Mouse (Mus musculus): ENCODE measurements around the gene Txndc12.

DNA sequence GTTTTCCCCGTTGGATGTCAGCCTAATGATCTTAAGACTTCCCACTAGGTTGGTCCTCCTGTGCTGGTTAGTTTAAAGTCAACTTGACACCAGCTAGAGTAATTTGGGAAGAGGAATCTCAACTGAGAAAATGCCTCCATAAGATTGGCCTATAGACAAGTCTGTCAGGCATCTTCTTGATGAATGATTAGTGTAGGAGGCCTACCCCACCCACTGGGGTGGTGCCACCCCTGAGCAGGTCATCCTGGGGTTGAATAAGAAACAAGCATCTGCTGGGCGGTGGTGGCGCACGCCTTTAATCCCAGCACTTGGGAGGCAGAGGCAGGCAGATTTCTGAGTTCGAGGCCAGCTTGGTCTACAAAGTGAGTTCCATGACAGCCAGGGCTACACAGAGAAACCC, 39.3 kb downstream of the Txndc12 start:
- TF ChIP-seq POLR2A (IDR thresholded peaks at IDR 0.05; ENCODE audit: insufficient read depth, low read depth, low read length): no peak
- TF ChIP-seq CTCF (IDR thresholded peaks at IDR 0.05): no peak
- TF ChIP-seq EP300 (IDR thresholded peaks at IDR 0.05; ENCODE audit: insufficient read depth, low read depth, low read length): no peak

Data from heart, adult 2 months (tissue).